Mouse (Mus musculus) olfactory bulb, adult 2 months (tissue): ENCODE data around the gene Ttc38.

Experiments used
- CTCF ChIP-seq: fragments of 200-500 bp; IDR thresholded peaks from 2 replicates; pipeline ENCODE4 v1.5.1; 2012; ENCODE audit warnings: low read depth, mild to moderate bottlenecking, low read length, moderate library complexity; ENCODE audit not compliant: insufficient read depth
- POLR2A ChIP-seq: fragments of 200-500 bp; IDR thresholded peaks from 2 replicates; pipeline ENCODE4 v1.6.1; 2012; ENCODE audit warnings: mild to moderate bottlenecking, low read depth, low read length, moderate library complexity; ENCODE audit not compliant: insufficient read depth

DNA sequence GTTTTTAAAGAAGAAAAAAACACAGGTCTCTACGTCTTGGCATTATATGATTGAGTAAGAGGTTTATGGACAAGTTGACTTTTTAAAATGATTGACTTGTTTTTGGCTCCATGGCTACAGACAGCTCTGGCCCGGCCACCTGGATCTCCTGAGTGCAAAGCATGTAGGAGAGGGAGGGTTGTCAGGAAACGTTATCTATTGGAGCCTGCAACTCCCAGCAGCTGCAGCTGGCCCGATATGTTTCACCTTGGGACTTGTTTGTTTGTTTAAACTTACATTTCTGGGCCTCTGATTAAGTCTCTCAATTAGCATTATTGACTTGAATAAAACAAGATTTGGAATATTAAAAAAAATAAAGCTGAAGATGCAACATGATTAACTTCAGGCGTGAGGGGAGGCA is 5.4 kb upstream of the Ttc38 start:
- TF ChIP-seq POLR2A, result no peak
- no peak for TF ChIP-seq CTCF
